Mouse (Mus musculus): ENCODE data around the gene Sh2d3c.

The Sh2d3c gene

GRCm38 (mm10) chr2:32724832-32725790 is 4.3 kb downstream of the Sh2d3c start:
- no peak for DNase-seq (ENCODE audit: low spot score in 2 of 2)

- peak; percentile 37 to 79 for DNase-seq (ENCODE audit: low spot score in 2 of 2)
Observed at GRCm38 (mm10) chr2:32727435-32727834, 6.6 kb downstream of the Sh2d3c start.

GRCm38 (mm10) chr2:32728463-32728862 is 7.6 kb downstream of the Sh2d3c start:
- DNase-seq (ENCODE audit: low spot score in 2 of 2), result no peak

GRCm38 (mm10) chr2:32729547-32729946 is 8.7 kb downstream of the Sh2d3c start:
- DNase-seq (ENCODE audit: low spot score in 2 of 2), result no peak

DNA sequence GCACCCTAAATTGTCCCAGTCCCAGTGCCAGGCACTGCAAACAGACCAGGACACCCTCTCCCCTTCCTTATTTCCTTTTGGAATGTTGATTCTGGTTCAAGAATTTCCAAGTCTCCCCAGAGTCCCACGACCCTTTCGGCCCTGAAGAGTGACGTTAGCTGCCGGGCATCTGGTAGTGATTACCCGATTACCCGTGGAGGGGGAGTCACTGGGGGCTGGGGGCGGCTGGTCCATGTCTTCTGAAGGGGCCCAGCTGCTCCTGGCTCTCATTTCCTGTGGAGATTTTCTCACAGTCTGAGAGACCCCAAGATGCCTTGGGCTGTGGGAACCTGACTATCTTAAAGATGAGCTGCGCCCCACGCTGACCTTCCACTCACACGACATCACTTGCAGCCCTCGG is 10.0 kb downstream of the Sh2d3c start:
- no peak for DNase-seq (ENCODE audit: low spot score in 2 of 2)

GRCm38 (mm10) chr2:32731911-32732310 is 11.1 kb downstream of the Sh2d3c start:
- DNase-seq (ENCODE audit: low spot score in 2 of 2), result no peak

DNA sequence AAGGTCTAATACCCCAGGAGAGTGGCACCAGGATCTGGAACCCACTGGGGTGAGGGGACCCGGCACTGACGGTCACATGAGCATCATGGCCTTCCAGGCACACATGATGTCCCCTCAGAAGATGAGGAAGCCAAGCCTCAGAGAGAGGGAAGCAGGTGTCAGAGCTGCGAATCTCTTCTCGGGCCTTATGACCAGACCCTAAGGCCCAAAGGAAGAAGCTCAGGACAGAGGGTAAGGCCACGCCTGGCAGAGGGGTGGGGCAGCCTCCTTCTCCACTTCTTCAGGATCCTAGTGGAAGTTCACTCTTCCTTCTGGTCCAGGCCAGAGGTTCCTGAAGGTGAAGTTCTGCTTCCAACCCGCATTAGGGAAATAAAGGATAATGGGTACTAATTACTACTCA is 11.8 kb downstream of the Sh2d3c start:
- no peak for DNase-seq (ENCODE audit: low spot score in 2 of 2)

GRCm38 (mm10) chr2:32734480-32734879 is 13.6 kb downstream of the Sh2d3c start:
- no peak for DNase-seq (ENCODE audit: low spot score in 2 of 2)

GRCm38 (mm10) chr2:32734933-32735332 is 14.1 kb downstream of the Sh2d3c start:
- no peak for DNase-seq (ENCODE audit: low spot score in 2 of 2)

GRCm38 (mm10) chr2:32736306-32736829 is 15.5 kb downstream of the Sh2d3c start:
- no peak for DNase-seq (ENCODE audit: low spot score in 2 of 2)

GRCm38 (mm10) chr2:32737008-32737407 is 16.2 kb downstream of the Sh2d3c start:
- no peak for DNase-seq (ENCODE audit: low spot score in 2 of 2)

DNA sequence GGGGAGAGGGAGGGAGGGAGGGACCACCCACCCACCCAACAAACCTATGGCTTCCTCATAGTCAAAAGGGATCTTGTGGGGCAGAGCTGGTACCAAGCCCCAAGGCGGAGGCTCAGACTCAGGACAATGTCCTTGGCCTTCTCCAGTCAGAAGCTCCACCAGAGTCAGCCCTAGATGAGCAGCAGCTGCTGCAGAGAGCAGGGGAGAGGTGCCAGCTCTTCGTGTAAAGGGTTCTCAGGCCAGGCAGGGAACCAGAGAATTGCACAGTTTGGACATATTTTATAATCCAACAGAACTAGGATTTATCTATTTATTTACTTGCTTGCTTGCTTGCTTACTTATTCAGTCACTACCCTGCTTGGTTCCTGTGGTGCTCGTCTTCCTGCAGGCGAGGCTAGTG is 18.5 kb downstream of the Sh2d3c start:
- no peak for DNase-seq (ENCODE audit: low spot score in 2 of 2)

- no peak for DNase-seq (ENCODE audit: low spot score in 2 of 2)
Observed at GRCm38 (mm10) chr2:32740916-32741272, 20.0 kb downstream of the Sh2d3c start, which contains the start of gene 6330409D20Rik. Gene 6330409D20Rik (minus strand): TSS chr2:32741016.

- no peak for DNase-seq (ENCODE audit: low spot score in 2 of 2)
Observed at GRCm38 (mm10) chr2:32741273-32742172, 20.7 kb downstream of the Sh2d3c start.

DNA sequence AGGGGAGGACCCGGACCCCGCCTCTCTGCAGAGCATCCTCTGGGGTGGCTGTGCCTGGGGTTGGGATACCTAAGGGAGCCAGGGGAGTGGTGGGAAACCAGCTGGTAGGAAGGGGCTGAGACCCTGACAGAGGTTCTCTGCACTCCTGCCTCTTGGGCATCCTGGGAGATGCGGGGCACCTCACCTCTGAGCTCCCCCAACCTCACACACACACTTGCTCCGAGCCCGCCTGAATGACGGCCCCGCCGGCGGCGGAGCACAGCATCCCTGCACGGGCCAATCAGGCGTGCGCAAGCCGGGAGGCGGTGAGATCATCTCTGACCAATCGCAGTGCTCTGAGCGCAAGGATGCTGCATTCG is 21.3 kb downstream of the Sh2d3c start:
- no peak for DNase-seq (ENCODE audit: low spot score in 2 of 2)

DNA sequence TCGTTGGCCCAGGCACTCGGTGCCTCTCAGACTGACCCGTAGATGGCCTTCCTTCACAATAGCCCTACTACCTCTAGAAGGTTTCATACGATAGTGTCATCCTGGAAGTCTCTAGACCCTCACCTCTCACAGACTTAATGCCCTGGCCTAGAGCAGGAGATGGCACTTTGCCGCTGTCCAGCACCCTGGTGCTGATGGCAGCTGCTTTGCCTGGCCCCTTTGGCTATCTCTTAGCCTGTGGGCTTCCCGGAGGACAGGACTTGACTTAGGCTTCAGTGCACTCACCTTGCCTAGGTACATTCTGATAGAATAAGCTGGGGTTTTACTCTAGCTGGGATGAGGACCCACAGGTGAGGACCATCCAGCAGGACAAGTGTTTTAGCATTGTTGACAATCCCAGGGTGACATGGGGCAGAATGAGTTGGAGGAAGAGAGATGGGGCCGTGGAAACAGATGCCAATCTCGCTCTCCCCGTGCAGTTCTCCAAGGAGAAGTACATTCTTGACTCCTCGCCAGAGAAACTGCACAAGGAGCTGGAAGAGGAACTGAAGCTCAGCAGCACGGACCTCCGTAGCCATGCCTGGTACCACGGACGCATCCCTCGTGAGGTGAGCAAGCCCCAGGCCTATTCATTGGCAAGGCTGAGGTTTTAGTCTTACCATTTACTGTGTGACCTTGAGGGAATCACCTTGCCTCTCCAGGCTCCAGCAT is 23.6 kb downstream of the Sh2d3c start:
- DNase-seq (ENCODE audit: low spot score in 2 of 2), result no peak

GRCm38 (mm10) chr2:32749082-32749481 is 28.2 kb downstream of the Sh2d3c start:
- DNase-seq (ENCODE audit: low spot score in 2 of 2), result no peak

- no peak for DNase-seq (ENCODE audit: low spot score in 2 of 2)
Observed at GRCm38 (mm10) chr2:32750199-32750598, 29.3 kb downstream of the Sh2d3c start.

DNA sequence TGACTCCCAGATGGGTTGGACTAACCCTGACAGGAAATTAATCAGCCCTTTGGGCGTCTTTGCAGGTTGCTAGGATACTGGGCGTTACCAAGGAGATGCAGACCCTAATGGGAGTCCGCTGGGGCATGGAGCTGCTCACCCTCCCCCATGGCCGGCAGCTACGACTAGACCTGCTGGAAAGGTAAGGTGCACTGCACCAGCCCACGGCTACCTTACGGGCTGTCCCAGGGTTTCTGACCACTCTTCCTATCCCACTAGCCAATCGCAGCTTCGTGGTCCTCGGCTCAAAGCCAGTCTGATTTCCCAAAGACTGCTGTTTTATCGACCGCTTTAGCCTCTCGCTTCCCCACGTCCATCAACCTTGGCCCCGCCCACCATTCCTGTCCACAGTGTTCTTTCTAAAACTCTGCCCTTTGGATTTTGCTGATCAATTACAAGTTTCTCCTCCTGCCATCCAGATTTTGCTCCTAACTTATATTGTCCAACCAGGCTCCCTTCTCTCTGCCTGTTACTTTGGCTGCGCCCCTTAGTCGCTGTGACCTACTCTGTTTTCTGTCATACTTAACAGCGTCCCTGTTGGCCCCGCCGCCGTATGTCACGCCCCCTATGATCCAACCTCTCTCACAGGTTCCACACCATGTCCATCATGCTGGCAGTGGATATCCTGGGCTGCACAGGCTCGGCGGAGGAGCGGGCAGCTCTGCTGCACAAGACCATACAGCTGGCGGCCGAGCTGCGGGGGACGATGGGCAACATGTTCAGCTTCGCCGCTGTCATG is 30.2 kb downstream of the Sh2d3c start:
- no peak for DNase-seq (ENCODE audit: low spot score in 2 of 2)

- DNase-seq (ENCODE audit: low spot score in 2 of 2), result no peak
Observed at GRCm38 (mm10) chr2:32751665-32752033, 30.8 kb downstream of the Sh2d3c start.

DNA sequence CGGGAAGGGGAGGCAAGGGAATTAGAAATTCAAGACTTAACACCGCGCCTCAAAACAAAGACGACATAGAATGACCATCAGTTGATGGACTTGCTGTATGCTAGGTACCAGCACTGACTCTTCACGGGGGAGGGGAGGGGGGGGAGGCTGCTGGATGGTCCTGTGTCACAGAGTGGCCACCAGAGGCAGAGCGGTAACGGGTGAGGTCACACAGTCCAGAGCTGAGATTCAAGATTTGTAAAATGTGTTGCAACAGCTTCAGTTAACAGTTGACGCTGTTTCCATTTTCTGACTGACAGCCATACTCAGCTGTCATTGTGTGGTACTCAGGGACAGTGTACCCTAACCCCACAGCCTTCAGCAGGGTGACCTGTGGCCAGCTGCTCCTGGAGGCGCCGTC is 31.3 kb downstream of the Sh2d3c start:
- no peak for DNase-seq (ENCODE audit: low spot score in 2 of 2)
